Mouse (Mus musculus): ENCODE results near the gene Gm28308. TPM values are rescaled to one million over a fixed set of nuclear protein-coding genes. Genes with fewer than 3 reads are reported as not detected.

Gm28308 gene
- polyA plus RNA-seq, 1 experiment from 2014 or later: 0.92 TPM

GRCm38 (mm10) chr6:52220003-52220864 lies 7.1 kb upstream of the Gm28308 start:
- H3K27me3 ChIP-seq: peaks cover 16% of the 10 kb centered on the region; the same call in 1 of the 2 replicates
- peak overlapping the region; percentile 76 for H3K9ac ChIP-seq
- 13% methylated on average over 32 of the region's 32 CpGs for WGBS
- ATAC-seq (replicated peaks; ENCODE audit: low FRiP score): no peak
- peak overlapping the region; percentile 92 for H3K4me2 ChIP-seq
- H3K36me3 ChIP-seq: peaks cover 4% of the 10 kb centered on the region; the same call in 1 of the 2 replicates
- H3K9me3 ChIP-seq (replicated peaks): no peaks in the 10 kb centered on the region
- H3K27ac ChIP-seq: peak overlapping the region; percentile 99
- peak overlapping the region; percentile 77 for H3K4me3 ChIP-seq (replicated peaks)
- H3K4me1 ChIP-seq: peaks cover 47% of the 10 kb centered on the region

GRCm38 (mm10) chr6:52219234-52219942 lies 6.2 kb upstream of the Gm28308 start:
- Histone ChIP-seq H3K4me3 (replicated peaks) (peak overlapping the region; percentile 77), H3K4me2 (peak overlapping the region; percentile 92), H3K9me3 (replicated peaks) (no peaks in the 10 kb centered on the region), H3K27me3 (peaks cover 21% of the 10 kb centered on the region; the same call in 1 of the 2 replicates), H3K9ac (peak overlapping the region; percentile 78), H3K36me3 (peaks cover 4% of the 10 kb centered on the region; the same call in 1 of the 2 replicates), H3K4me1 (peaks cover 56% of the 10 kb centered on the region), H3K27ac (peak overlapping the region; percentile 99)
- WGBS: 35% methylated on average over 9 of the region's 9 CpGs
- no peak for ATAC-seq (replicated peaks; ENCODE audit: low FRiP score)

- Histone ChIP-seq H3K9me3 (replicated peaks) (no peaks in the 10 kb centered on the region), H3K36me3 (peaks cover under 1% of the 10 kb centered on the region; the same call in 1 of the 2 replicates), H3K27ac (peak overlapping the region; percentile 99), H3K27me3 (peaks cover 21% of the 10 kb centered on the region; the same call in 1 of the 2 replicates), H3K4me2 (peak overlapping the region; percentile 92), H3K4me1 (peaks cover 61% of the 10 kb centered on the region), H3K9ac (peak overlapping the region; percentile 78), H3K4me3 (replicated peaks) (peak overlapping the region; percentile 67)
- ATAC-seq (replicated peaks; ENCODE audit: low FRiP score): no peak
- WGBS: 24% methylated on average over 14 of the region's 14 CpGs
These were observed 5.6 kb upstream of the Gm28308 start for GRCm38 (mm10) chr6:52218643-52219215.

GRCm38 (mm10) chr6:52217895-52218642 lies 4.9 kb upstream of the Gm28308 start:
- peak overlapping the region; percentile 99 for H3K27ac ChIP-seq
- peak overlapping the region; percentile 67 for H3K4me3 ChIP-seq (replicated peaks)
- H3K27me3 ChIP-seq: peaks cover 21% of the 10 kb centered on the region; the same call in 1 of the 2 replicates
- H3K9ac ChIP-seq: peak overlapping the region; percentile 78
- H3K36me3 ChIP-seq: no peaks in the 10 kb centered on the region
- ATAC-seq (replicated peaks; ENCODE audit: low FRiP score): no peak
- peak overlapping the region; percentile 92 for H3K4me2 ChIP-seq
- peaks cover 64% of the 10 kb centered on the region for H3K4me1 ChIP-seq
- no peaks in the 10 kb centered on the region for H3K9me3 ChIP-seq (replicated peaks)
- 13% methylated on average over 23 of the region's 23 CpGs for WGBS

- peak overlapping the region; percentile 99 for H3K27ac ChIP-seq
- peaks cover 21% of the 10 kb centered on the region; the same call in 1 of the 2 replicates for H3K27me3 ChIP-seq
- H3K4me3 ChIP-seq (replicated peaks): peak overlapping the region; percentile 67
- peak overlapping the region; percentile 78 for H3K9ac ChIP-seq
- ATAC-seq (replicated peaks; ENCODE audit: low FRiP score): peak; percentile 80
- no peaks in the 10 kb centered on the region for H3K36me3 ChIP-seq
- WGBS: 0% methylated on average over 25 of the region's 25 CpGs
- H3K4me1 ChIP-seq: peaks cover 64% of the 10 kb centered on the region
- H3K4me2 ChIP-seq: peak overlapping the region; percentile 92
- no peaks in the 10 kb centered on the region for H3K9me3 ChIP-seq (replicated peaks)
These were observed 4.3 kb upstream of the Gm28308 start for GRCm38 (mm10) chr6:52217459-52217768.

GRCm38 (mm10) chr6:52216691-52217458 lies 3.7 kb upstream of the Gm28308 start:
- Histone ChIP-seq H3K9me3 (replicated peaks) (no peaks in the 10 kb centered on the region), H3K4me2 (peak overlapping the region; percentile 92), H3K9ac (peak overlapping the region; percentile 78), H3K36me3 (no peaks in the 10 kb centered on the region), H3K27ac (peak overlapping the region; percentile 99), H3K27me3 (peaks cover 17% of the 10 kb centered on the region; the same call in 1 of the 2 replicates), H3K4me1 (peaks cover 58% of the 10 kb centered on the region), H3K4me3 (replicated peaks) (peak overlapping the region; percentile 67)
- WGBS: under 1% methylated on average over 60 of the region's 60 CpGs
- peak; percentile 15; the same call in 1 of the 2 replicates for ATAC-seq (replicated peaks; ENCODE audit: low FRiP score)

GRCm38 (mm10) chr6:52215771-52216535 lies 2.8 kb upstream of the Gm28308 start:
- Histone ChIP-seq H3K27ac (peak overlapping the region; percentile 99), H3K4me1 (peaks cover 61% of the 10 kb centered on the region), H3K9me3 (replicated peaks) (no peaks in the 10 kb centered on the region), H3K36me3 (no peaks in the 10 kb centered on the region), H3K4me3 (replicated peaks) (peak overlapping the region; percentile 67), H3K27me3 (peaks cover 15% of the 10 kb centered on the region; the same call in 1 of the 2 replicates), H3K4me2 (peak overlapping the region; percentile 92), H3K9ac (peak overlapping the region; percentile 78)
- 1% methylated on average over 30 of the region's 30 CpGs for WGBS
- no peak for ATAC-seq (replicated peaks; ENCODE audit: low FRiP score)

GRCm38 (mm10) chr6:52215070-52215469 lies 1.9 kb upstream of the Gm28308 start:
- 36% methylated on average over 3 of the region's 3 CpGs for WGBS
- peak overlapping the region; percentile 67 for H3K4me3 ChIP-seq (replicated peaks)
- H3K27ac ChIP-seq: peak overlapping the region; percentile 99; the same call in 1 of the 2 replicates
- H3K4me2 ChIP-seq: peak overlapping the region; percentile 92
- no peaks in the 10 kb centered on the region for H3K36me3 ChIP-seq
- no peaks in the 10 kb centered on the region for H3K9me3 ChIP-seq (replicated peaks)
- H3K27me3 ChIP-seq: peaks cover 15% of the 10 kb centered on the region; the same call in 1 of the 2 replicates
- H3K9ac ChIP-seq: peak overlapping the region; percentile 78; the same call in 1 of the 2 replicates
- no peak for ATAC-seq (replicated peaks; ENCODE audit: low FRiP score)
- H3K4me1 ChIP-seq: peaks cover 65% of the 10 kb centered on the region

GRCm38 (mm10) chr6:52214271-52214670 lies 1.1 kb upstream of the Gm28308 start:
- WGBS: 18% methylated on average over 5 of the region's 5 CpGs
- ATAC-seq (replicated peaks; ENCODE audit: low FRiP score): no peak
- peaks cover 15% of the 10 kb centered on the region; the same call in 1 of the 2 replicates for H3K27me3 ChIP-seq
- no peaks in the 10 kb centered on the region for H3K36me3 ChIP-seq
- H3K4me3 ChIP-seq (replicated peaks): peak overlapping the region; percentile 69
- 0 out of 2 replicates have a peak overlapping the region, but pooled peaks have one; percentile 4 for H3K9ac ChIP-seq
- no peaks in the 10 kb centered on the region for H3K9me3 ChIP-seq (replicated peaks)
- peak overlapping the region; percentile 99 for H3K27ac ChIP-seq
- H3K4me2 ChIP-seq: peak overlapping the region; percentile 92
- H3K4me1 ChIP-seq: peaks cover 66% of the 10 kb centered on the region

GRCm38 (mm10) chr6:52212556-52213118 lies 502 bp downstream of the Gm28308 start:
- Histone ChIP-seq H3K27me3 (peaks cover 15% of the 10 kb centered on the region; the same call in 1 of the 2 replicates), H3K9me3 (replicated peaks) (no peaks in the 10 kb centered on the region)
- WGBS: under 1% methylated on average over 22 of the region's 22 CpGs

More at GRCm38 (mm10) chr6:52212556-52213118, 502 bp downstream of the Gm28308 start:
- H3K4me2 ChIP-seq: peak overlapping the region; percentile 92
- H3K4me3 ChIP-seq (replicated peaks): peak overlapping the region; percentile 69
- H3K27ac ChIP-seq: peak overlapping the region; percentile 99
- 0 out of 2 replicates have a peak, but pooled peaks have one; percentile 12 for ATAC-seq (replicated peaks; ENCODE audit: low FRiP score)
- H3K9ac ChIP-seq: peak overlapping the region; percentile 85
- H3K4me1 ChIP-seq: peaks cover 66% of the 10 kb centered on the region
- no peaks in the 10 kb centered on the region for H3K36me3 ChIP-seq

Data from kidney, embryonic 15.5 days (tissue).